Mouse (Mus musculus): Measurements from ENCODE around the gene Tcf3.

DNA sequence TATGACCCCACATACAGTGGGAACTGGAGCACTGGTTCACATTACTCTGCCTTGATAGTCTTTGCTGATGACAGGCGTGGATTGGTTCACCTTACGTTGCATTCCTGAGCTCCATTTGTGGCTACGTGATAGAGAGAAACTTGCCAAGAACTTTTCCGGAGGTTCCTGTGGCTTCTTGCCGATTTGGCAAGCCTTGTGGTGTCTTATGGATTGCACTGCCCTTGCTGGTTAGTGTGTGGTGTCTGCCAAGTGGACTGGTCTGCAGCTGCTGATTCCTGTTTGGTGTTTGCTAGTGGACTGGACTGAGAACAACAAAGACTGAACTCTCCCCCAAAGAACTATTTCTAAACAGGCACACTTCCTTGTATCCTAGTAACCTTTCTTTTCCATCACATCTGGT is 21.3 kb upstream of the Tcf3 start:
- TF ChIP-seq POLR2A (IDR thresholded peaks at IDR 0.05; ENCODE audit: control insufficient read depth, extremely low read depth, insufficient read depth, low read length, poor library complexity) (no peak), CTCF (IDR thresholded peaks at IDR 0.05; ENCODE audit: borderline replicate concordance, control insufficient read depth, extremely low read depth, insufficient read depth, low read length, poor library complexity) (no peak)

Measured in thymus, adult 2 months (tissue).